ENCODE assay signal across 37 mouse cellular contexts in the genomic region with DNA sequence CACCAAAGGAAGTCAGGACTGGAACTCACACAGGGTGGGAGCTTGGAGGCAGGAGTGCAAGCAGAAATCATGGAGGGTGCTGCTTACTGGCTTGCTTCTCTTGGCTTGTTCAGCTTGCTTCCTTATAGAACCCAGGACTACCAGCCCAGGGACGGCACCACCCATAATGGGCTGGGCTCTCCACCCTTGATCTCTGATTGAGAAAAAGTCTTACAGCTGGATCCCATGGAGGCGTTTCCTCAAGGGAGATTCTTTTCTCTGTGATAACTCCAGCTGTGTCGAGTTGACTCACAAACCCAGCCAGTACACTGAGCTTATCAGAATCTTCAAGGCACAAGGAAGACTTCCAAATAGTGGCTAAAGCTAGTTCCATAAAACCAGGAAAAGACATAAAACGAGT. TPM values are rescaled to one million over a fixed set of nuclear protein-coding genes. Genes with fewer than 3 reads are reported as not detected.
A peak's percentile ranks its signal among the peaks of the same experiment; 100 is the strongest.
DNase-seq lines count a peak whose midpoint lies in the region; ATAC-seq and TF ChIP-seq lines count a peak whose summit lies in the region.
"Had no signal": no experiment of that assay in that cellular context is flagged by ENCODE, and none has a peak within 500 bp of the region (broad histone marks: within the 10 kb centered on the region; RNA-seq: fewer than 3 reads in every experiment).

No protein-coding gene starts in this region.

- TF ChIP-seq RAD21 in MEL (IDR thresholded peaks at IDR 0.05; ENCODE audit: low read depth, low read length) = no peak

- 33% methylated on average over 4 of the region's 4 CpGs for WGBS in intestine, embryonic 14.5 days
- 76% methylated on average over 4 of the region's 4 CpGs for WGBS in thymus, adult 2 months

- H3K36me3 ChIP-seq in MEL (ENCODE audit: control insufficient read depth in 1 of 2, insufficient read depth in 2 of 2, low read length in 2 of 2) (no peaks in the 10 kb centered on the region; a peak in 1 of 4 replicates), myocyte (ENCODE audit: control insufficient read depth, insufficient read depth) (no peaks in the 10 kb centered on the region)
- H3K36me3 ChIP-seq in intestine, embryonic 14.5 days (ENCODE audit: control insufficient read depth, insufficient read depth, low read length) = no peaks in the 10 kb centered on the region
- H3K36me3 ChIP-seq in thymus, adult 2 months (ENCODE audit: control insufficient read depth, insufficient read depth, low read length) = no peaks in the 10 kb centered on the region
- H3K36me3 ChIP-seq: heart, embryonic 13.5 days; hindbrain, embryonic 12.5 days; kidney, embryonic 15.5 days; limb, embryonic 13.5 days; liver, embryonic 12.5 days; midbrain, embryonic 10.5 days; midbrain, embryonic 15.5 days had no signal

- peak; percentile 48 for DNase-seq in 416B (ENCODE audit: low read depth)
- peak; percentile 47 for DNase-seq in MEL (ENCODE audit: low read depth, low spot score)
- DNase-seq in intestine, embryonic 14.5 days (ENCODE audit: low spot score) = peak; percentile 53
- DNase-seq in thymus, adult 18-20 months = no peak
- DNase-seq in lung, adult 18-20 months = no peak
- no peak for DNase-seq in layer of hippocampus, adult 9-11 months
- no peak for DNase-seq in thymus, adult 2 months
- DNase-seq: adrenal gland, postnatal 14 days; cerebellum, adult 11 months; cerebellum, adult 9-10 months; cerebellum, postnatal 36 days; heart, postnatal 36 days; kidney, adult 18-20 months; kidney, postnatal 25 days; lung, embryonic 14.5 days; lung, postnatal 14 days; right cerebral cortex, postnatal 25 days; spleen, adult 18-20 months; thymus, postnatal 14 days had no signal

- TF ChIP-seq POLR2A in MEL (IDR thresholded peaks at IDR 0.05; ENCODE audit: control insufficient read depth in 1 of 2, insufficient read depth in 1 of 2, low read depth in 1 of 2, low read length in 2 of 2, poor library complexity in 1 of 2) (no peak), myocyte (IDR thresholded peaks at IDR 0.05; ENCODE audit: insufficient read length, low read depth) (no peak)
- no peak for TF ChIP-seq POLR2A in thymus, adult 2 months (IDR thresholded peaks at IDR 0.05; ENCODE audit: control insufficient read depth, extremely low read depth, insufficient read depth, low read length, poor library complexity)

- H3K4me3 ChIP-seq in MEL (ENCODE audit: control insufficient read depth in 1 of 2, insufficient read depth in 1 of 2, low read depth in 2 of 2, low read length in 2 of 2) = no peak overlapping the region
- H3K4me3 ChIP-seq in intestine, embryonic 14.5 days (ENCODE audit: low read depth, low read length) = no peak overlapping the region
- H3K4me3 ChIP-seq in myocyte = no peak overlapping the region
- H3K4me3 ChIP-seq in thymus, adult 2 months (ENCODE audit: control insufficient read depth, insufficient read depth, low read length) = no peak overlapping the region
- H3K4me3 ChIP-seq: heart, embryonic 13.5 days; hindbrain, embryonic 12.5 days; kidney, embryonic 15.5 days; layer of hippocampus, adult 2 months; limb, embryonic 13.5 days; liver, embryonic 12.5 days; midbrain, embryonic 10.5 days; midbrain, embryonic 15.5 days had no signal

- H3K79me2 ChIP-seq in MEL (ENCODE audit: control insufficient read depth, insufficient read depth, low read length, poor library complexity) (no peaks in the 10 kb centered on the region), myocyte (ENCODE audit: control insufficient read depth, insufficient read depth) (no peaks in the 10 kb centered on the region)

- H3K4me2 ChIP-seq in intestine, embryonic 14.5 days (ENCODE audit: low read length) = no peak overlapping the region
- peak overlapping the region; percentile 43 for H3K4me2 ChIP-seq in myocyte (ENCODE audit: low read depth)
- H3K4me2 ChIP-seq: heart, embryonic 13.5 days; hindbrain, embryonic 12.5 days; kidney, embryonic 15.5 days; limb, embryonic 13.5 days; liver, embryonic 12.5 days; lung, embryonic 14.5 days; midbrain, embryonic 15.5 days had no signal

- no peaks in the 10 kb centered on the region for H3K9me3 ChIP-seq in MEL (replicated peaks; ENCODE audit: insufficient read depth, low read length)
- H3K9me3 ChIP-seq in intestine, embryonic 14.5 days (ENCODE audit: control insufficient read depth, low read length) = no peaks in the 10 kb centered on the region
- H3K9me3 ChIP-seq: heart, embryonic 13.5 days; hindbrain, embryonic 12.5 days; kidney, embryonic 15.5 days; limb, embryonic 13.5 days; liver, embryonic 12.5 days; midbrain, embryonic 10.5 days; midbrain, embryonic 15.5 days had no signal

- H3K27me3 ChIP-seq in MEL (ENCODE audit: control insufficient read depth in 1 of 2, insufficient read depth in 2 of 2, low read length in 2 of 2) = no peaks in the 10 kb centered on the region
- no peaks in the 10 kb centered on the region for H3K27me3 ChIP-seq in intestine, embryonic 14.5 days (replicated peaks; ENCODE audit: control insufficient read depth, insufficient read depth, low read length)
- H3K27me3 ChIP-seq in myocyte (ENCODE audit: control insufficient read depth, insufficient read depth, insufficient read length) = no peaks in the 10 kb centered on the region
- no peaks in the 10 kb centered on the region for H3K27me3 ChIP-seq in thymus, adult 2 months (ENCODE audit: control insufficient read depth, insufficient read depth, low read length)
- H3K27me3 ChIP-seq: heart, embryonic 13.5 days; hindbrain, embryonic 12.5 days; kidney, embryonic 15.5 days; liver, embryonic 12.5 days; midbrain, embryonic 15.5 days had no signal

- H3ac ChIP-seq in myocyte (ENCODE audit: control insufficient read depth, insufficient read length) = no peak overlapping the region

- H3K4me1 ChIP-seq in MEL (ENCODE audit: control insufficient read depth in 1 of 2, insufficient read depth in 2 of 2, low read length in 2 of 2) = no peaks in the 10 kb centered on the region; a peak in 1 of 4 replicates
- H3K4me1 ChIP-seq in intestine, embryonic 14.5 days (replicated peaks; ENCODE audit: control insufficient read depth, insufficient read depth, low read length) = peaks cover 6% of the 10 kb centered on the region; the same call in 1 of the 2 replicates
- peaks cover 12% of the 10 kb centered on the region for H3K4me1 ChIP-seq in thymus, adult 2 months (replicated peaks; ENCODE audit: control insufficient read depth, insufficient read depth, low read length)

- H3K9ac ChIP-seq in MEL (ENCODE audit: control insufficient read depth, low read depth, low read length, poor library complexity, severe bottlenecking) = no peak overlapping the region
- H3K9ac ChIP-seq in intestine, embryonic 14.5 days (ENCODE audit: low read length) = no peak overlapping the region
- H3K9ac ChIP-seq: heart, embryonic 13.5 days; hindbrain, embryonic 12.5 days; kidney, embryonic 15.5 days; limb, embryonic 13.5 days; liver, embryonic 12.5 days; lung, embryonic 14.5 days; midbrain, embryonic 15.5 days had no signal

- no peak for TF ChIP-seq CTCF in MEL (IDR thresholded peaks at IDR 0.05 in 2 of 3, conservative IDR thresholded peaks at IDR 0.05 in 1 of 3; ENCODE audit: control insufficient read depth in 1 of 3, insufficient read depth in 1 of 3, low read depth in 2 of 3, low read length in 3 of 3, poor library complexity in 1 of 3, severe bottlenecking in 1 of 3)
- no peak for TF ChIP-seq CTCF in thymus, adult 2 months (IDR thresholded peaks at IDR 0.05; ENCODE audit: borderline replicate concordance, control insufficient read depth, extremely low read depth, insufficient read depth, low read length, poor library complexity)

- TF ChIP-seq EP300 in MEL (IDR thresholded peaks at IDR 0.05; ENCODE audit: low read depth in 1 of 2, low read length in 2 of 2) = no peak

- no peak for ATAC-seq in intestine, embryonic 14.5 days (replicated peaks; ENCODE audit: low FRiP score, low TSS enrichment, low read depth)
- ATAC-seq: forebrain, embryonic 14.5 days; hindbrain, postnatal 0 days; liver, embryonic 12.5 days; midbrain, embryonic 15.5 days had no signal

- no peak overlapping the region for H3K27ac ChIP-seq in MEL (ENCODE audit: control insufficient read depth, low read depth, low read length)
- no peak overlapping the region for H3K27ac ChIP-seq in intestine, embryonic 14.5 days (ENCODE audit: low read depth)
- H3K27ac ChIP-seq in thymus, adult 2 months (ENCODE audit: control insufficient read depth, insufficient read depth, low read length) = no peak overlapping the region
- H3K27ac ChIP-seq: heart, embryonic 13.5 days; hindbrain, embryonic 12.5 days; hindbrain, postnatal 0 days; kidney, embryonic 15.5 days; layer of hippocampus, adult 2 months; limb, embryonic 13.5 days; liver, embryonic 12.5 days; midbrain, embryonic 10.5 days; midbrain, embryonic 15.5 days had no signal

RNA-seq across cellular contexts. Expression of gene Echs1, which starts 6.5 kb away (rescaled TPM):
- total RNA-seq in MEL (2012; rRNA removed) = 22.8 and 30.3 TPM in 2 replicates
- polyA plus RNA-seq in MEL (2012; ENCODE audit: insufficient read depth in 1 of 2, insufficient read length in 2 of 2, low read depth in 1 of 2, low replicate concordance in 2 of 2, missing spikeins in 1 of 2) (10 to 100 TPM in 1 of 2 experiments, not detected in 1; 47.7 TPM), myocyte (2012; fragmentation: generic; extraction: Trizol) (125 TPM)
- 177 and 183 TPM in 2 replicates for polyA plus RNA-seq in intestine, embryonic 14.5 days (2014; fragmentation: Nextera tagmentation; extraction: Ambion mirVana)
- polyA plus RNA-seq in thymus, adult 2 months (2012; rRNA removed) = 60.9 and 65.6 TPM in 2 replicates

RNA-seq across cellular contexts. Expression of gene Paox, which starts 7.2 kb away (rescaled TPM):
- 0.29 TPM in 1 of 2 replicates, not detected in the other for total RNA-seq in MEL (2012; rRNA removed)
- polyA plus RNA-seq in MEL (2012; ENCODE audit: insufficient read depth in 1 of 2, insufficient read length in 2 of 2, low read depth in 1 of 2, low replicate concordance in 2 of 2, missing spikeins in 1 of 2) = under 1 TPM in 1 of 2 experiments, not detected in 1; 0.25 TPM
- 35.5 and 39.5 TPM in 2 replicates for polyA plus RNA-seq in intestine, embryonic 14.5 days (2014; fragmentation: Nextera tagmentation; extraction: Ambion mirVana)
- polyA plus RNA-seq in myocyte (2012; fragmentation: generic; extraction: Trizol) = 7.0 TPM
- polyA plus RNA-seq in thymus, adult 2 months (2012; rRNA removed) = 15.3 and 18.0 TPM in 2 replicates

RNA-seq across cellular contexts. Expression of gene Mtg1, which starts 14.6 kb away (rescaled TPM):
- total RNA-seq in MEL (2012; rRNA removed) = 10.8 and 18.1 TPM in 2 replicates
- 10 to 100 TPM in 1 of 2 experiments, not detected in 1; 38.1 TPM for polyA plus RNA-seq in MEL (2012; ENCODE audit: insufficient read depth in 1 of 2, insufficient read length in 2 of 2, low read depth in 1 of 2, low replicate concordance in 2 of 2, missing spikeins in 1 of 2)
- 30.8 and 31.6 TPM in 2 replicates for polyA plus RNA-seq in intestine, embryonic 14.5 days (2014; fragmentation: Nextera tagmentation; extraction: Ambion mirVana)
- polyA plus RNA-seq in myocyte (2012; fragmentation: generic; extraction: Trizol) = 23.3 TPM
- 36.0 and 39.0 TPM in 2 replicates for polyA plus RNA-seq in thymus, adult 2 months (2012; rRNA removed)

RNA-seq across cellular contexts. Expression of gene Fuom, which starts 20.5 kb away (rescaled TPM):
- 0.36 and 1.1 TPM in 2 replicates for total RNA-seq in MEL (2012; rRNA removed)
- polyA plus RNA-seq in MEL (2012; ENCODE audit: insufficient read depth in 1 of 2, insufficient read length in 2 of 2, low read depth in 1 of 2, low replicate concordance in 2 of 2, missing spikeins in 1 of 2) (10 to 100 TPM in 1 of 2 experiments, not detected in 1; 10.9 TPM), myocyte (2012; fragmentation: generic; extraction: Trizol) (9.5 TPM)
- polyA plus RNA-seq in intestine, embryonic 14.5 days (2014; fragmentation: Nextera tagmentation; extraction: Ambion mirVana) = 34.9 and 39.4 TPM in 2 replicates
- polyA plus RNA-seq in thymus, adult 2 months (2012; rRNA removed) = 28.1 and 34.8 TPM in 2 replicates

RNA-seq across cellular contexts. Expression of gene Prap1, which starts 29.6 kb away (rescaled TPM):
- total RNA-seq in MEL (2012; rRNA removed) = not detected in 2 replicates
- polyA plus RNA-seq in MEL (2012; ENCODE audit: insufficient read depth in 1 of 2, insufficient read length in 2 of 2, low read depth in 1 of 2, low replicate concordance in 2 of 2, missing spikeins in 1 of 2) (not detected), myocyte (2012; fragmentation: generic; extraction: Trizol) (not detected)
- 119 and 202 TPM in 2 replicates for polyA plus RNA-seq in intestine, embryonic 14.5 days (2014; fragmentation: Nextera tagmentation; extraction: Ambion mirVana)
- polyA plus RNA-seq in thymus, adult 2 months (2012; rRNA removed) = 2.4 and 5.2 TPM in 2 replicates
- total RNA-seq: adrenal gland, postnatal 14 days; gastrocnemius, postnatal 4 days; heart, adult 8-10 months; heart, postnatal 36 days; hindbrain, postnatal 0 days; layer of hippocampus, adult 2 months; left cerebral cortex, postnatal 25 days; megakaryocyte progenitor cell, adult 5-6 weeks; neutrophil, adult 5-6 weeks had no signal
- polyA plus RNA-seq: embryonic facial prominence, embryonic 11.5 days; forebrain, embryonic 14.5 days; hindbrain, embryonic 12.5 days; hindbrain, postnatal 0 days; kidney, embryonic 15.5 days; liver, embryonic 12.5 days; lung, embryonic 14.5 days; midbrain, embryonic 10.5 days; midbrain, embryonic 15.5 days; neural tube, embryonic 11.5 days had no signal

Comparison
In these comparisons a context has a peak if more than half of its experiments do, and no peak if none do; other contexts are left out.
1. DNase-seq: peak in 416B (single experiment), MEL (single experiment) and intestine, embryonic 14.5 days (single experiment); none in thymus, adult 18-20 months (0 of 2), lung, adult 18-20 months (0 of 2), layer of hippocampus, adult 9-11 months (single experiment) and thymus, adult 2 months (single experiment).